Mouse (Mus musculus) MEL (cell line): Measurements from ENCODE around the gene Kif5a. TPM values are rescaled to one million over a fixed set of nuclear protein-coding genes. Genes with fewer than 3 reads are reported as not detected.
A peak's percentile ranks its signal among the peaks of the same experiment; 100 is the strongest.

ENCODE experiments used
- DNase-seq: peaks from one replicate; pipeline ENCODE4 v3.0.0; 2011; ENCODE audit warnings: low read depth, low spot score
- H3K27ac ChIP-seq: 2 replicates; pipeline ENCODE4 v1.5.1; 2012; ENCODE audit warnings: low read depth, mild to moderate bottlenecking, control low read depth, low read length, moderate library complexity; ENCODE audit not compliant: control insufficient read depth
- H3K27me3 ChIP-seq, 2 experiments: fragments of 150-350 bp in 1 of 2; sonication (generic) in 1 of 2; 2 replicates each; pipeline ENCODE4 v1.6.1; 2012; ENCODE audit warnings: low read length in 2 of 2, mild to moderate bottlenecking in 2 of 2, improper control_type of control experiment in 1 of 2, moderate library complexity in 1 of 2; ENCODE audit not compliant: insufficient read depth in 2 of 2, control insufficient read depth in 1 of 2
- H3K36me3 ChIP-seq, 2 experiments: 2 replicates each; pipeline ENCODE4 v1.6.1; 2012 to 2014; ENCODE audit warnings: low read length in 2 of 2, improper control_type of control experiment in 1 of 2, inconsistent platforms in 1 of 2, mild to moderate bottlenecking in 1 of 2; ENCODE audit not compliant: insufficient read depth in 2 of 2, control insufficient read depth in 1 of 2
- H3K4me1 ChIP-seq, 2 experiments: fragments of 150-350 bp in 1 of 2; sonication (generic) in 1 of 2; 2 replicates each; pipeline ENCODE4 v1.6.1; 2012; ENCODE audit warnings: low read length in 2 of 2, improper control_type of control experiment in 1 of 2, mild to moderate bottlenecking in 1 of 2; ENCODE audit not compliant: insufficient read depth in 2 of 2, control insufficient read depth in 1 of 2
- H3K4me3 ChIP-seq, 2 experiments: fragments of 150-350 bp in 1 of 2; sonication (generic) in 1 of 2; 2 replicates each; pipeline ENCODE4 v1.5.1; 2012; ENCODE audit warnings: low read depth in 2 of 2, low read length in 2 of 2, mild to moderate bottlenecking in 2 of 2, moderate library complexity in 2 of 2, control low read depth in 1 of 2, improper control_type of control experiment in 1 of 2; ENCODE audit not compliant: control insufficient read depth in 1 of 2, insufficient read depth in 1 of 2
- H3K79me2 ChIP-seq: 2 replicates; pipeline ENCODE4 v1.6.1; 2012; ENCODE audit warnings: mild to moderate bottlenecking, low read length, moderate library complexity; ENCODE audit not compliant: control insufficient read depth, poor library complexity, insufficient read depth
- H3K9ac ChIP-seq: 2 replicates; pipeline ENCODE4 v1.6.1; 2012; ENCODE audit warnings: low read depth, mild to moderate bottlenecking, control low read depth, low read length, moderate library complexity; ENCODE audit not compliant: control insufficient read depth, poor library complexity, severe bottlenecking
- H3K9me3 ChIP-seq: fragments of 150-350 bp; sonication (generic); replicated peaks from 2 replicates; pipeline ENCODE4 v1.6.1; 2012; ENCODE audit warnings: mild to moderate bottlenecking, low read length, improper control_type of control experiment, moderate library complexity; ENCODE audit not compliant: insufficient read depth
- CHD1 ChIP-seq: IDR thresholded peaks from 2 replicates; pipeline ENCODE4 v1.6.1; 2012; ENCODE audit warnings: low read depth, mild to moderate bottlenecking, inconsistent platforms, low read length, improper control_type of control experiment
- CTCF ChIP-seq, 3 experiments: IDR thresholded peaks in 2 of 3; conservative IDR thresholded peaks in 1 of 3; 2 replicates each; pipeline ENCODE4 v1.5.1; 2011 to 2012; ENCODE audit warnings: low read length in 3 of 3, low read depth in 2 of 3, mild to moderate bottlenecking in 2 of 3, improper control_type of control experiment in 1 of 3, inconsistent platforms in 1 of 3, mixed read lengths in 1 of 3, moderate library complexity in 1 of 3; ENCODE audit not compliant: control insufficient read depth in 1 of 3, insufficient read depth in 1 of 3, poor library complexity in 1 of 3, severe bottlenecking in 1 of 3
- E2F4 ChIP-seq: IDR thresholded peaks from 2 replicates; pipeline ENCODE4 v1.6.1; 2011; ENCODE audit warnings: low read depth, low read length, improper control_type of control experiment, borderline replicate concordance
- ELF1 ChIP-seq: IDR thresholded peaks from 2 replicates; pipeline ENCODE4 v1.6.1; 2014; ENCODE audit warnings: low read depth, mild to moderate bottlenecking, inconsistent platforms, low read length, improper control_type of control experiment, moderate library complexity
- ETS1 ChIP-seq: IDR thresholded peaks from 2 replicates; pipeline ENCODE4 v1.6.1; 2012; ENCODE audit warnings: low read depth, mild to moderate bottlenecking, inconsistent platforms, low read length, improper control_type of control experiment, moderate library complexity
- GABPA ChIP-seq: IDR thresholded peaks from 2 replicates; pipeline ENCODE4 v1.6.1; 2012; ENCODE audit warnings: low read depth, mild to moderate bottlenecking, inconsistent platforms, low read length, improper control_type of control experiment, moderate library complexity
- GATA1 ChIP-seq: IDR thresholded peaks from 2 replicates; pipeline ENCODE4 v1.6.1; 2011; ENCODE audit warnings: low read depth, low read length, improper control_type of control experiment
- HCFC1 ChIP-seq: IDR thresholded peaks from 2 replicates; pipeline ENCODE4 v1.6.1; 2012; ENCODE audit warnings: low read depth, mild to moderate bottlenecking, inconsistent platforms, low read length, improper control_type of control experiment, moderate library complexity
- KAT2A ChIP-seq: conservative IDR thresholded peaks from 2 replicates; pipeline ENCODE4 v1.6.1; 2012; ENCODE audit warnings: low read depth, low read length, improper control_type of control experiment, inconsistent platforms
- MAX ChIP-seq: IDR thresholded peaks from 2 replicates; pipeline ENCODE4 v1.6.1; 2011; ENCODE audit warnings: low read length, improper control_type of control experiment
- MEF2A ChIP-seq: IDR thresholded peaks from 2 replicates; pipeline ENCODE4 v1.6.1; 2014; ENCODE audit warnings: low read depth, mild to moderate bottlenecking, inconsistent platforms, low read length, improper control_type of control experiment; ENCODE audit not compliant: poor library complexity, insufficient replicate concordance, severe bottlenecking; ENCODE audit errors: extremely low read depth
- MXI1 ChIP-seq: IDR thresholded peaks from 2 replicates; pipeline ENCODE4 v1.6.1; 2011; ENCODE audit warnings: mild to moderate bottlenecking, low read depth, low read length, improper control_type of control experiment
- NELFE ChIP-seq: IDR thresholded peaks from 2 replicates; pipeline ENCODE4 v1.6.1; 2011; ENCODE audit warnings: low read depth, low read length, improper control_type of control experiment
- POLR2A ChIP-seq, 2 experiments: IDR thresholded peaks; 2 replicates each; pipeline ENCODE4 v1.6.1; 2011 to 2012; ENCODE audit warnings: low read length in 2 of 2, mild to moderate bottlenecking in 2 of 2, control low read depth in 1 of 2, improper control_type of control experiment in 1 of 2, low read depth in 1 of 2, moderate library complexity in 1 of 2; ENCODE audit not compliant: control insufficient read depth in 1 of 2, insufficient read depth in 1 of 2, poor library complexity in 1 of 2
- POLR2AphosphoS2 ChIP-seq: IDR thresholded peaks from 2 replicates; pipeline ENCODE4 v1.6.1; 2011; ENCODE audit warnings: low read length, improper control_type of control experiment
- POLR2AphosphoS5 ChIP-seq: IDR thresholded peaks from 2 replicates; pipeline ENCODE4 v1.6.1; 2012; ENCODE audit warnings: low read depth, borderline replicate concordance, mild to moderate bottlenecking, inconsistent platforms, low read length, moderate library complexity, mixed read lengths
- RAD21 ChIP-seq: IDR thresholded peaks from 2 replicates; pipeline ENCODE4 v1.6.1; 2011; ENCODE audit warnings: mild to moderate bottlenecking, low read depth, low read length, improper control_type of control experiment
- SIN3A ChIP-seq: IDR thresholded peaks from 2 replicates; pipeline ENCODE4 v1.6.1; 2012; ENCODE audit warnings: low read length, improper control_type of control experiment, inconsistent platforms
- SMC3 ChIP-seq: IDR thresholded peaks from 2 replicates; pipeline ENCODE4 v1.6.1; 2011; ENCODE audit warnings: low read depth, low read length, improper control_type of control experiment
- TAL1 ChIP-seq: IDR thresholded peaks from 2 replicates; pipeline ENCODE4 v1.6.1; 2012; ENCODE audit warnings: mild to moderate bottlenecking, inconsistent platforms, low read length, moderate library complexity, mixed read lengths
- TCF12 ChIP-seq: IDR thresholded peaks from 2 replicates; pipeline ENCODE4 v1.6.1; 2014; ENCODE audit warnings: low read depth, mild to moderate bottlenecking, inconsistent platforms, low read length, improper control_type of control experiment, moderate library complexity
- UBTF ChIP-seq: IDR thresholded peaks from 2 replicates; pipeline ENCODE4 v1.6.1; 2012; ENCODE audit warnings: low read depth, mild to moderate bottlenecking, inconsistent platforms, low read length, improper control_type of control experiment, moderate library complexity, borderline replicate concordance; ENCODE audit not compliant: insufficient read depth
- USF1 ChIP-seq: IDR thresholded peaks from 2 replicates; pipeline ENCODE4 v1.6.1; 2014; ENCODE audit warnings: low read depth, mild to moderate bottlenecking, inconsistent platforms, low read length, improper control_type of control experiment, moderate library complexity
- USF2 ChIP-seq, 2 experiments: IDR thresholded peaks; 2 replicates each; pipeline ENCODE4 v1.6.1; 2011 to 2012; ENCODE audit warnings: improper control_type of control experiment in 2 of 2, low read length in 2 of 2, borderline replicate concordance in 1 of 2, inconsistent platforms in 1 of 2, low read depth in 1 of 2, mild to moderate bottlenecking in 1 of 2; ENCODE audit not compliant: insufficient read depth in 1 of 2
- ZMIZ1 ChIP-seq: IDR thresholded peaks from 2 replicates; pipeline ENCODE4 v1.6.1; 2012; ENCODE audit warnings: low read depth, mild to moderate bottlenecking, inconsistent platforms, low read length, improper control_type of control experiment, moderate library complexity
- polyA plus RNA-seq, 2 experiments: library from polyadenylated mRNA; stranded (reverse) in 1 of 2; unstranded in 1 of 2; fragments of >175 nt in 1 of 2; fragments of >200 nt in 1 of 2; gene quantifications; 2 replicates each; pipeline versions ENCODE4 v1.2.1 to v1.2.4; 2012; ENCODE audit warnings: low replicate concordance in 2 of 2, low read depth in 1 of 2; ENCODE audit not compliant: insufficient read length in 2 of 2, insufficient read depth in 1 of 2, missing spikeins in 1 of 2
- total RNA-seq: library from RNA; depleted of rRNA; stranded (reverse); fragments of 300-350 nt; gene quantifications from 2 replicates; pipeline ENCODE4 v1.2.3, GENCODE M21; 2012

The Kif5a gene
- total and polyA plus RNA-seq, 3 experiments: 0.42 to 1.3 TPM; not detected in 1

DNA sequence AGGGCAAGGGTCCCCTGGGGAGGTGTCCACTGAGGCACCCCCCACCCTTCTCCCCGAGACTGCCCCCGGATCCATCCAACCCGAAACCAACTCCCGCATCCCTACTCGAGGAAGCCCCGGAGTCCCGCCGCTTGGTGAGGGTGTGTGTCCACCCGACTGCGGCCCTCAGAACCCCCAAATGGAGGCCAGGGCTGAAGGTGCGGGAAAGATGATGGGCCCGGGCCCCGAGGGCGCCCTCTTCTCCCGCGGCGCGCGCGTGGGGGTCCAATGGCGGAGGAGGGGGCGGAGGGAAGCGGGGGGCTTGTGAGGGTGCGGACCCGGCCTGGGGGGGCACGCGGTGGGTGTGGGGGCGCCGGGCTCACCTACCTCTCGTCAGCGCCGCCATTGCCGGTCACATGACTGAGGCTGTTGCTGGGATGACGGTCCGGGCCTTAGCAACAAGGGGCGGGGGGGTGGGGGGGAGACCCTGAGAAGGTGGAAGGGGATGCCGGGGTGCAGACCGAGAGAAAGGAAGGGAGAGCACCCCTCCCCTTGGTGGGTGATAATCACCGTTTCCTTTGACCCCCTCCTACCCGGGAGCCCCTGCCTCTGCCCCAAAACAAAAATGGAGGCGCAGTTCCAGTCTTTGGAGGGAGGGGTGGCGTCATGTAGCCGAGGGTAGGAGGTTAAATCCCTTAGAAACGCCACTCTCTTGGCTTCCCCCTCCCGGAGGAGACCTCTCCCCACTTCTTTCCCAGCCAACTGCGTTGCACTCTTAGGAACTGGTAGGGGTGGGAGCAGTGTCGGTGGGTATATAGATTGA, 67.6 kb downstream of the Kif5a start, which contains the start of gene Dtx3:
Gene Dtx3 (minus strand): TSS at position 401 of the 802 bp plus-strand sequence.
- no peaks in the 10 kb centered on the region for H3K9me3 ChIP-seq
- peak within 1 kb of the TSS; percentile 88 for H3K27ac ChIP-seq
- H3K4me1 ChIP-seq: peaks cover 4 to 24% of the 10 kb centered on the region in 2 experiments; a peak in 3 of 4 replicates
- peak within 1 kb of the TSS; percentile 90 for H3K9ac ChIP-seq
- peak within 1 kb of the TSS; percentile 76 to 83 for H3K4me3 ChIP-seq
- H3K36me3 ChIP-seq: peaks cover 3 to 24% of the 10 kb centered on the region in 2 experiments
- TF ChIP-seq GABPA (no peak), USF2 (IDR thresholded peaks at IDR 0.05; ENCODE audit: borderline replicate concordance in 1 of 2, insufficient read depth in 1 of 2, low read depth in 1 of 2, low read length in 2 of 2) (peak in 1 of 2 experiments; percentile 35; a peak in 1 of 4 replicates), USF1 (peak; percentile 88), HCFC1 (peak; percentile 47; the same call in 1 of the 2 replicates), SIN3A (peak; percentile 30; the same call in 1 of the 2 replicates), NELFE (0 out of 2 replicates have a peak, but pooled peaks have one; percentile 18)
- DNase-seq: peak; percentile 55
- H3K79me2 ChIP-seq: peaks cover 5% of the 10 kb centered on the region; the same call in 1 of the 2 replicates
- no peaks in the 10 kb centered on the region for H3K27me3 ChIP-seq

GRCm38 (mm10) chr10:127194428-127195327, 68.5 kb downstream of the Kif5a start:
- H3K27me3 ChIP-seq: no peaks in the 10 kb centered on the region
- no peaks in the 10 kb centered on the region for H3K9me3 ChIP-seq
- peak; percentile 84 for DNase-seq
- H3K79me2 ChIP-seq: peaks cover 5% of the 10 kb centered on the region; the same call in 1 of the 2 replicates
- peak overlapping the region; percentile 90 for H3K9ac ChIP-seq
- peaks cover 0 to 30% of the 10 kb centered on the region in 2 experiments; a peak in 2 of 4 replicates for H3K36me3 ChIP-seq
- peak overlapping the region; percentile 88 for H3K27ac ChIP-seq
- H3K4me3 ChIP-seq: peak overlapping the region; percentile 76 to 83
- peaks cover 4 to 29% of the 10 kb centered on the region in 2 experiments; a peak in 3 of 4 replicates for H3K4me1 ChIP-seq
- TF ChIP-seq ELF1: no peak
- no peak for TF ChIP-seq GABPA
- peak; percentile 66; the same call in 1 of the 2 replicates for TF ChIP-seq ETS1
- TF ChIP-seq SMC3: no peak
- TF ChIP-seq CTCF (IDR thresholded peaks at IDR 0.05 in 2 of 3, conservative IDR thresholded peaks at IDR 0.05 in 1 of 3; ENCODE audit: control insufficient read depth in 1 of 3, insufficient read depth in 1 of 3, low read depth in 2 of 3, low read length in 3 of 3, poor library complexity in 1 of 3, severe bottlenecking in 1 of 3): no peak
- peak; percentile 47; the same call in 1 of the 2 replicates for TF ChIP-seq HCFC1
- TF ChIP-seq MXI1: peak; percentile 63; the same call in 1 of the 2 replicates
- no peak for TF ChIP-seq TCF12
- peak in 1 of 2 experiments; percentile 49; a peak in 2 of 4 replicates for TF ChIP-seq POLR2A (IDR thresholded peaks at IDR 0.05; ENCODE audit: control insufficient read depth in 1 of 2, insufficient read depth in 1 of 2, low read depth in 1 of 2, low read length in 2 of 2, poor library complexity in 1 of 2)
- no peak for TF ChIP-seq NELFE
- no peak for TF ChIP-seq ZMIZ1
- no peak for TF ChIP-seq KAT2A
- no peak for TF ChIP-seq MEF2A
- no peak for TF ChIP-seq POLR2AphosphoS5
- no peak for TF ChIP-seq TAL1
- TF ChIP-seq RAD21: no peak
- no peak for TF ChIP-seq MAX
- TF ChIP-seq POLR2AphosphoS2: no peak
- peak; percentile 92 for TF ChIP-seq GATA1
- no peak for TF ChIP-seq USF2 (IDR thresholded peaks at IDR 0.05; ENCODE audit: borderline replicate concordance in 1 of 2, insufficient read depth in 1 of 2, low read depth in 1 of 2, low read length in 2 of 2)
- TF ChIP-seq CHD1: 0 out of 2 replicates have a peak, but pooled peaks have one; percentile 59
- TF ChIP-seq USF1: no peak
- TF ChIP-seq UBTF: no peak
- no peak for TF ChIP-seq E2F4
